Comparison of ENCODE assay signal across 8 mouse cellular contexts in the genomic region with DNA sequence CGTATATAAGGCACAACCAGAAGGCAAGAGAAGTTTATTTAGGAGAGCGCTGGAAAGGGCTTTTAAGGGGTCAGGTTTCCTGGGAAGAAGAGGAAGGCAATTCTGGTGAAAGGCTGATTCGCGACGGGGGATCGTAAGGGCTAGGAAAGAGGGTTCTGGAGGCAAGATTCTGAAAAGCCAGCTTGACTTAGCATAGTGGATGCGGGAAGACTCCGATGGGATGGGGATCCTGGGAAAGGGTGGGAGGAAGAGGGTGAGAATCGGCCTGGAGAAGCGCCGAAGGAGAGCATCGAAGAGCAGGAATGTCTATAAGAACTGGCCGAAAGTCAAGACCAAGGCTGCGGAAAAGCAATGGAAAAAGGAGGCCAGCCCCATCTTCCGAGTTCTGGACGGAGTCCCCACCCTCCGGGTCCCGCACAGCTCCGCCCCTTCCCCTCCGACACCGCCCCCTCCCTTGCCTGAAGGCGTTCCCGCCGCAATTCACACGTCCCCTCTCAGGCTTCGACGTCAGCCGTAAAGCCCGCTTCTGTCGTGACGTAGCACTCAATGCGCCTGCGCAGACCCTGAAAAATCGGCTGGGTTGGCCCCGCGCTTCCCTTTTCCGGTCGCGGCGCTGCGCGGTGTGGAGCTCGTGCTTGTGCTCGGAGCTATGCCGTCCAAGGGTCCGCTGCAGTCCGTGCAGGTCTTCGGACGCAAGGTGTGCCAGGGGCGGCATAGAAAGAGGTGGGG. TPM values are rescaled to one million over a fixed set of nuclear protein-coding genes. Genes with fewer than 3 reads are reported as not detected.
A peak's percentile ranks its signal among the peaks of the same experiment; 100 is the strongest.
DNase-seq lines count a peak whose midpoint lies in the region; ATAC-seq and TF ChIP-seq lines count a peak whose summit lies in the region.

A gene (plus strand): TSS at position 498 of the 729 bp plus-strand sequence.

- H3K27ac ChIP-seq in heart, embryonic 11.5 days (ENCODE audit: low read depth, low read length): peak within 1 kb of the TSS; percentile 86
- H3K27ac ChIP-seq in kidney, embryonic 16.5 days (ENCODE audit: low read length): peak within 1 kb of the TSS; percentile 96
- peak within 1 kb of the TSS; percentile 85 for H3K27ac ChIP-seq in liver, adult 2 months (replicated peaks; ENCODE audit: insufficient read depth, low read depth, low read length)

- peak within 1 kb of the TSS; percentile 98 for H3K9ac ChIP-seq in heart, embryonic 11.5 days (ENCODE audit: low read depth, low read length)
- peak within 1 kb of the TSS; percentile 99 for H3K9ac ChIP-seq in kidney, embryonic 16.5 days (replicated peaks; ENCODE audit: low read length)
- peak within 1 kb of the TSS; percentile 88 for H3K9ac ChIP-seq in liver, adult 2 months (ENCODE audit: low read depth, low read length)

- H3K4me3 ChIP-seq in heart, embryonic 11.5 days (ENCODE audit: low read depth, low read length): peak within 1 kb of the TSS; percentile 92
- peak within 1 kb of the TSS; percentile 98 for H3K4me3 ChIP-seq in kidney, embryonic 16.5 days (ENCODE audit: low read length)
- peak within 1 kb of the TSS; percentile 83 for H3K4me3 ChIP-seq in liver, adult 2 months (ENCODE audit: insufficient read depth, low read depth, low read length)
- H3K4me3 ChIP-seq in myocyte: peak within 1 kb of the TSS; percentile 97

- H3K4me2 ChIP-seq in heart, embryonic 11.5 days: peak within 1 kb of the TSS; percentile 94
- peak within 1 kb of the TSS; percentile 90 for H3K4me2 ChIP-seq in kidney, embryonic 16.5 days (replicated peaks; ENCODE audit: low read depth, low read length)
- peak within 1 kb of the TSS; percentile 78 for H3K4me2 ChIP-seq in myocyte (ENCODE audit: low read depth)

- H3ac ChIP-seq in myocyte (ENCODE audit: control insufficient read depth, insufficient read length): peak within 1 kb of the TSS; percentile 23

- H3K4me1 ChIP-seq in heart, embryonic 11.5 days (ENCODE audit: control insufficient read depth, insufficient read depth, low read length): peaks cover 10% of the 10 kb centered on the region
- H3K4me1 ChIP-seq in kidney, embryonic 16.5 days (ENCODE audit: insufficient read depth, low read length): peaks cover 15% of the 10 kb centered on the region
- peaks cover 31% of the 10 kb centered on the region for H3K4me1 ChIP-seq in liver, adult 2 months (ENCODE audit: control insufficient read depth, insufficient read depth, low read length)

- H3K79me2 ChIP-seq in liver, adult 2 months (ENCODE audit: control insufficient read depth, insufficient read depth, low read length): peaks cover 11% of the 10 kb centered on the region; the same call in 1 of the 2 replicates
- peaks cover 18% of the 10 kb centered on the region for H3K79me2 ChIP-seq in myocyte (ENCODE audit: control insufficient read depth, insufficient read depth)

- peak; percentile 96 to 97 for DNase-seq in B cell, adult 2 months
- DNase-seq in brain, adult 2 months (ENCODE audit: low read depth, low spot score): peak; percentile 99
- DNase-seq in liver, adult 2 months (ENCODE audit: extremely low read depth, low read depth, low spot score): peak; percentile 88
- peak; percentile 98 for DNase-seq in splenic B cell, adult 2 months (ENCODE audit: low read depth, low spot score)

- no peak for TF ChIP-seq CTCF in liver, adult 2 months (IDR thresholded peaks at IDR 0.05; ENCODE audit: low read depth, low read length)

- peaks cover 26% of the 10 kb centered on the region for H3K36me3 ChIP-seq in heart, embryonic 11.5 days (ENCODE audit: control insufficient read depth, insufficient read depth, low read length)
- H3K36me3 ChIP-seq in kidney, embryonic 16.5 days (ENCODE audit: insufficient read depth, low read length): peaks cover 30% of the 10 kb centered on the region
- H3K36me3 ChIP-seq in liver, adult 2 months (ENCODE audit: control insufficient read depth, insufficient read depth, low read length): peaks cover 15% of the 10 kb centered on the region
- peaks cover 28% of the 10 kb centered on the region for H3K36me3 ChIP-seq in myocyte (ENCODE audit: control insufficient read depth, insufficient read depth)
- peaks cover 15% of the 10 kb centered on the region for H3K36me3 ChIP-seq in splenic B cell, adult 2 months (ENCODE audit: control insufficient read depth, insufficient read depth, low read length, poor library complexity, severe bottlenecking)

- under 1% methylated on average over 50 of the region's 50 CpGs for WGBS in heart, embryonic 11.5 days (ENCODE audit: insufficient replicate concordance)
- WGBS in kidney, embryonic 16.5 days: under 1% methylated on average over 50 of the region's 50 CpGs
- 1% methylated on average over 50 of the region's 50 CpGs for WGBS in liver, adult 2 months

- no peaks in the 10 kb centered on the region for H3K9me3 ChIP-seq in heart, embryonic 11.5 days (replicated peaks; ENCODE audit: control insufficient read depth, low read length)
- H3K9me3 ChIP-seq in kidney, embryonic 16.5 days (ENCODE audit: low read length): no peaks in the 10 kb centered on the region

- ATAC-seq in erythroblast, adult 5-6 weeks (replicated peaks; ENCODE audit: low FRiP score, poor library complexity, severe bottlenecking): peak; percentile 97
- peak; percentile 94 for ATAC-seq in heart, embryonic 11.5 days (replicated peaks; ENCODE audit: insufficient number of reproducible peaks, low FRiP score, low TSS enrichment)
- peak; percentile 93 for ATAC-seq in kidney, embryonic 16.5 days (ENCODE audit: low FRiP score, low TSS enrichment)

- peak; percentile 53; the same call in 1 of the 2 replicates for TF ChIP-seq POLR2A in liver, adult 2 months (IDR thresholded peaks at IDR 0.05; ENCODE audit: extremely low read depth, insufficient read depth, low read length)
- TF ChIP-seq POLR2A in myocyte (IDR thresholded peaks at IDR 0.05; ENCODE audit: insufficient read length, low read depth): peak; percentile 69

- no peaks in the 10 kb centered on the region for H3K27me3 ChIP-seq in heart, embryonic 11.5 days (ENCODE audit: control insufficient read depth, insufficient read depth, low read length)
- no peaks in the 10 kb centered on the region for H3K27me3 ChIP-seq in kidney, embryonic 16.5 days (ENCODE audit: insufficient read depth, low read length)
- H3K27me3 ChIP-seq in liver, adult 2 months (ENCODE audit: control insufficient read depth, insufficient read depth, low read length): no peaks in the 10 kb centered on the region
- H3K27me3 ChIP-seq in myocyte (ENCODE audit: control insufficient read depth, insufficient read depth, insufficient read length): no peaks in the 10 kb centered on the region
- no peaks in the 10 kb centered on the region for H3K27me3 ChIP-seq in splenic B cell, adult 2 months (ENCODE audit: control insufficient read depth, insufficient read depth, low read length, poor library complexity, severe bottlenecking)

TF ChIP-seq in myocyte, 11 proteins besides CTCF, POLR2A, EP300 and RAD21:
- TF ChIP-seq TCF12 (IDR thresholded peaks at IDR 0.05; ENCODE audit: insufficient read depth, poor library complexity, severe bottlenecking): no peak
- no peak for TF ChIP-seq MYOD1 (IDR thresholded peaks at IDR 0.05; ENCODE audit: control insufficient read depth in 1 of 3, insufficient read length in 2 of 3, low read depth in 2 of 3)
- TF ChIP-seq CEBPB (IDR thresholded peaks at IDR 0.05; ENCODE audit: insufficient read depth, poor library complexity, severe bottlenecking): no peak
- no peak for TF ChIP-seq MAX (IDR thresholded peaks at IDR 0.05; ENCODE audit: low read depth)
- TF ChIP-seq E2F4 (IDR thresholded peaks at IDR 0.05; ENCODE audit: insufficient read depth): peak; percentile 48
- peak; percentile 57 for TF ChIP-seq SRF (IDR thresholded peaks at IDR 0.05; ENCODE audit: control insufficient read depth, insufficient read length, low read depth)
- TF ChIP-seq MYOG (IDR thresholded peaks at IDR 0.05; ENCODE audit: control insufficient read depth in 1 of 3, insufficient read depth in 1 of 3, insufficient read length in 2 of 3, low read depth in 2 of 3): no peak
- TF ChIP-seq TCF3 (IDR thresholded peaks at IDR 0.05; ENCODE audit: insufficient read length, low read depth): no peak
- peak; percentile 48 for TF ChIP-seq POLR2AphosphoS2 (IDR thresholded peaks at IDR 0.05; ENCODE audit: insufficient read length, low read depth)
- TF ChIP-seq REST (IDR thresholded peaks at IDR 0.05; ENCODE audit: insufficient read depth, insufficient read length): no peak
- TF ChIP-seq USF1 (IDR thresholded peaks at IDR 0.05; ENCODE audit: low read depth): no peak

RNA-seq across cellular contexts. Expression of the gene that starts here (rescaled TPM):
- 649 and 667 TPM in 2 replicates for total RNA-seq in erythroblast, adult 5-6 weeks (2015; ENCODE audit: low replicate concordance)
- 67.6 and 181 TPM in 2 replicates for total RNA-seq in erythroblast, adult 5-6 weeks (2017; ENCODE audit: low replicate concordance)
- 750 and 792 TPM in 2 replicates for polyA plus RNA-seq in heart, embryonic 11.5 days (2014; fragmentation: Nextera tagmentation; extraction: Ambion mirVana)
- 840 and 918 TPM in 2 replicates for polyA plus RNA-seq in kidney, embryonic 16.5 days (2015; fragmentation: Nextera tagmentation; extraction: Ambion mirVana)
- total RNA-seq in liver, adult 2 months (2014; rRNA removed): 110 and 136 TPM in 2 replicates
- 471 and 577 TPM in 2 replicates for polyA plus RNA-seq in liver, adult 2 months (2012; rRNA removed)
- polyA plus RNA-seq in myocyte (2012; fragmentation: generic; extraction: Trizol): 4,542 TPM

Comparison
In these comparisons a context has a peak if more than half of its experiments do, and no peak if none do; other contexts are left out.
1. Peak in every context shown above with its lines: DNase-seq, ATAC-seq, H3K4me3 ChIP-seq and H3K27ac ChIP-seq.